Mouse (Mus musculus) CH12.LX (cell line): ENCODE data around the gene Apba2.

ENCODE experiments used
- CTCF ChIP-seq, 2 experiments: IDR thresholded peaks in 1 of 2; conservative IDR thresholded peaks in 1 of 2; 2 replicates each; pipeline ENCODE4 v1.5.1; 2011 to 2012; ENCODE audit warnings: low read depth in 2 of 2, low read length in 2 of 2, improper control_type of control experiment in 1 of 2, inconsistent platforms in 1 of 2, mild to moderate bottlenecking in 1 of 2, moderate library complexity in 1 of 2
- GABPA ChIP-seq: IDR thresholded peaks from 2 replicates; pipeline ENCODE4 v1.6.1; 2012; ENCODE audit warnings: low read depth, low read length, improper control_type of control experiment, inconsistent platforms; ENCODE audit not compliant: insufficient replicate concordance
- HCFC1 ChIP-seq: IDR thresholded peaks from 2 replicates; pipeline ENCODE4 v1.6.1; 2012; ENCODE audit warnings: low read depth, mild to moderate bottlenecking, inconsistent platforms, low read length, improper control_type of control experiment
- MAX ChIP-seq: IDR thresholded peaks from 2 replicates; pipeline ENCODE4 v1.6.1; 2011; ENCODE audit warnings: low read length, improper control_type of control experiment
- MEF2A ChIP-seq: IDR thresholded peaks from 2 replicates; pipeline ENCODE4 v1.6.1; 2014; ENCODE audit warnings: low read depth, mild to moderate bottlenecking, inconsistent platforms, low read length, improper control_type of control experiment, borderline replicate concordance
- POLR2A ChIP-seq: IDR thresholded peaks from 2 replicates; pipeline ENCODE4 v1.6.1; 2011; ENCODE audit warnings: low read depth, mild to moderate bottlenecking, improper control_type of control experiment, low read length
- SIN3A ChIP-seq: IDR thresholded peaks from 2 replicates; pipeline ENCODE4 v1.6.1; 2012; ENCODE audit warnings: low read length, improper control_type of control experiment, inconsistent platforms
- ZC3H11A ChIP-seq: IDR thresholded peaks from 2 replicates; pipeline ENCODE4 v1.6.1; 2012; ENCODE audit warnings: low read depth, mild to moderate bottlenecking, inconsistent platforms, low read length, improper control_type of control experiment

- TF ChIP-seq CTCF (conservative IDR thresholded peaks at IDR 0.05 in 1 of 2, IDR thresholded peaks at IDR 0.05 in 1 of 2; ENCODE audit: low read depth in 2 of 2, low read length in 2 of 2) (no peak), GABPA (no peak), MEF2A (no peak), MAX (no peak), POLR2A (no peak), ZC3H11A (no peak), SIN3A (no peak), HCFC1 (no peak)
Measured at GRCm38 (mm10) chr7:64515280-64515679, 13.8 kb downstream of the Apba2 start.
